Mouse (Mus musculus) CH12.LX (cell line): ENCODE data around the gene Borcs6.

Experiments
- CTCF ChIP-seq, 2 experiments: IDR thresholded peaks in 1 of 2; conservative IDR thresholded peaks in 1 of 2; 2 replicates each; pipeline ENCODE4 v1.5.1; 2011 to 2012; ENCODE audit warnings: low read depth in 2 of 2, low read length in 2 of 2, improper control_type of control experiment in 1 of 2, inconsistent platforms in 1 of 2, mild to moderate bottlenecking in 1 of 2, moderate library complexity in 1 of 2
- EP300 ChIP-seq: IDR thresholded peaks from 2 replicates; pipeline ENCODE4 v1.6.1; 2011; ENCODE audit warnings: low read length, improper control_type of control experiment

GRCm38 (mm10) chr11:69048151-69048550 is 11.4 kb upstream of the Borcs6 start:
- no peak for TF ChIP-seq EP300
- no peak for TF ChIP-seq CTCF (conservative IDR thresholded peaks at IDR 0.05 in 1 of 2, IDR thresholded peaks at IDR 0.05 in 1 of 2; ENCODE audit: low read depth in 2 of 2, low read length in 2 of 2)
